Mouse (Mus musculus): ENCODE measurements around the gene Lce1c.

GRCm38 (mm10) chr3:92715122-92715521 lies 36.1 kb downstream of the Lce1c start:
- no peak for TF ChIP-seq CTCF (IDR thresholded peaks at IDR 0.05; ENCODE audit: low read depth, low read length)
- TF ChIP-seq POLR2A (IDR thresholded peaks at IDR 0.05; ENCODE audit: insufficient read depth, low read length), result no peak

All from ES-Bruce4 (cell line).